Mouse (Mus musculus) testis, postnatal 10 days (tissue): ENCODE results near the gene Pde4d.

Experiments used
- DNase-seq: peaks from one replicate; pipeline ENCODE4 v3.0.0; 2021; ENCODE audit warnings: low spot score

Pde4d gene

GRCm38 (mm10) chr13:108824638-108825310 is 375.0 kb downstream of the Pde4d start:
- DNase-seq: no peak

GRCm38 (mm10) chr13:108825501-108825900 is 375.8 kb downstream of the Pde4d start:
- no peak for DNase-seq

- DNase-seq: no peak
These were observed 384.4 kb downstream of the Pde4d start for GRCm38 (mm10) chr13:108834197-108834596.

- no peak for DNase-seq
These were observed 386.6 kb downstream of the Pde4d start for GRCm38 (mm10) chr13:108836314-108836713.

GRCm38 (mm10) chr13:108839142-108839541 is 389.4 kb downstream of the Pde4d start:
- DNase-seq: no peak

GRCm38 (mm10) chr13:108854090-108854489 is 404.3 kb downstream of the Pde4d start:
- no peak for DNase-seq

- DNase-seq: no peak
These were observed 407.2 kb downstream of the Pde4d start for GRCm38 (mm10) chr13:108856776-108857435.

GRCm38 (mm10) chr13:108859336-108859735 is 409.6 kb downstream of the Pde4d start:
- DNase-seq: no peak

- no peak for DNase-seq
These were observed 411.0 kb downstream of the Pde4d start for GRCm38 (mm10) chr13:108860737-108861136.

- no peak for DNase-seq
These were observed 412.0 kb downstream of the Pde4d start for GRCm38 (mm10) chr13:108861707-108862106.

- no peak for DNase-seq
These were observed 412.4 kb downstream of the Pde4d start for GRCm38 (mm10) chr13:108862173-108862572.

- no peak for DNase-seq
These were observed 450.4 kb downstream of the Pde4d start for GRCm38 (mm10) chr13:108900160-108900559.

- DNase-seq: no peak
These were observed 455.4 kb downstream of the Pde4d start for GRCm38 (mm10) chr13:108905121-108905520.

- DNase-seq: no peak
These were observed 459.4 kb downstream of the Pde4d start for GRCm38 (mm10) chr13:108909193-108909592.

- DNase-seq: no peak
These were observed 464.9 kb downstream of the Pde4d start for GRCm38 (mm10) chr13:108914626-108915025.

- DNase-seq: no peak
These were observed 471.4 kb downstream of the Pde4d start for GRCm38 (mm10) chr13:108921146-108921545.

GRCm38 (mm10) chr13:108934854-108935253 is 485.1 kb downstream of the Pde4d start:
- DNase-seq: no peak

- no peak for DNase-seq
These were observed 487.5 kb downstream of the Pde4d start for GRCm38 (mm10) chr13:108937272-108937671.

- no peak for DNase-seq
These were observed 503.2 kb downstream of the Pde4d start for GRCm38 (mm10) chr13:108952911-108953310.

- no peak for DNase-seq
These were observed 506.3 kb downstream of the Pde4d start for GRCm38 (mm10) chr13:108956059-108956458.

- no peak for DNase-seq
These were observed 514.3 kb downstream of the Pde4d start for GRCm38 (mm10) chr13:108964056-108964455.

- DNase-seq: no peak
These were observed 531.4 kb downstream of the Pde4d start for GRCm38 (mm10) chr13:108981144-108981543.

- no peak for DNase-seq
These were observed 549.0 kb downstream of the Pde4d start for GRCm38 (mm10) chr13:108998739-108999138.

GRCm38 (mm10) chr13:109024703-109025102 is 575.0 kb downstream of the Pde4d start:
- DNase-seq: no peak
